Mouse (Mus musculus): ENCODE measurements at regions not wholly inside any gene's neighbourhood (a gene's known extent, or its start where the extent isn't known, plus 50 kb on each side); places are given as distances from the start of the nearest gene placed in this dataset.
"Not testable (repeated sequence)": the region's sequence is repeated elsewhere in the genome, so short reads cannot be mapped to it uniquely, and the experiment has no call there.

DNA sequence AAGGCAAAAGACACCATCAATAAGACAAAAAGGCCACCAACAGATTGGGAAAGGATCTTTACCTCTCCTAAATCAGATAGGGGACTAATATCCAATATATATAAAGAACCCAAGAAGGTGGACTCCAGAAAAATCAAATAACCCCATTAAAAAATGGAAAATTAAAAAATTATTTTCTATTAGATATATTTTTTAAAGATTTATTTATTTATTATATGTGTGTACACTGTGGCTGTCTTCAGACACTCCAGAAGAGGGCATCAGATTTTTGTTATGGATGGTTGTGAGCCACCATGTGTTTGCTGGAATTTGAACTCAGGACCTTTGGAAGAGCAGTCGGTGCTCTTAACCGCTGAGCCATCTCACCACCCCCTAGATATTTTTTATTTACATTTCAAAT, 199.2 kb downstream of the Gm31371 start:
- not testable (repeated sequence) for H3K27ac ChIP-seq (replicated peaks in 1 of 2; ENCODE audit: control insufficient read depth in 1 of 2, insufficient read depth in 1 of 2, low read depth in 2 of 2, low read length in 2 of 2); H3K27me3 ChIP-seq (ENCODE audit: control insufficient read depth, insufficient read depth, low read length); H3K36me3 ChIP-seq (ENCODE audit: control insufficient read depth, insufficient read depth, low read length); ATAC-seq (ENCODE audit: insufficient number of reproducible peaks, insufficient read depth, low FRiP score, low read depth); H3K4me2 ChIP-seq (ENCODE audit: low read length); H3K9me3 ChIP-seq (ENCODE audit: control insufficient read depth, low read length); H3K4me1 ChIP-seq (ENCODE audit: control insufficient read depth in 2 of 2, insufficient read depth in 2 of 2, low read length in 2 of 2); H3K9ac ChIP-seq (ENCODE audit: low read length); H3K4me3 ChIP-seq (ENCODE audit: control insufficient read depth in 1 of 2, insufficient read depth in 1 of 2, low read depth in 1 of 2, low read length in 2 of 2)
- no CpG with 5 or more reads among the region's 2 CpGs for WGBS

GRCm38 (mm10) chr8:20107154-20107553, 204.0 kb downstream of the Gm31371 start:
- not testable (repeated sequence) for H3K9me3 ChIP-seq (ENCODE audit: control insufficient read depth, low read length); H3K36me3 ChIP-seq (ENCODE audit: control insufficient read depth, insufficient read depth, low read length); H3K4me3 ChIP-seq (ENCODE audit: control insufficient read depth in 1 of 2, insufficient read depth in 1 of 2, low read depth in 1 of 2, low read length in 2 of 2); H3K4me1 ChIP-seq (ENCODE audit: control insufficient read depth in 2 of 2, insufficient read depth in 2 of 2, low read length in 2 of 2); H3K4me2 ChIP-seq (ENCODE audit: low read length); H3K27me3 ChIP-seq (ENCODE audit: control insufficient read depth, insufficient read depth, low read length); H3K9ac ChIP-seq (ENCODE audit: low read length); ATAC-seq (ENCODE audit: insufficient number of reproducible peaks, insufficient read depth, low FRiP score, low read depth); H3K27ac ChIP-seq (replicated peaks in 1 of 2; ENCODE audit: control insufficient read depth in 1 of 2, insufficient read depth in 1 of 2, low read depth in 2 of 2, low read length in 2 of 2)
- 83% methylated on average over 1 of the region's 2 CpGs for WGBS

GRCm38 (mm10) chr8:20116785-20117184, 213.6 kb downstream of the Gm31371 start:
- not testable (repeated sequence) for H3K4me3 ChIP-seq (ENCODE audit: control insufficient read depth in 1 of 2, insufficient read depth in 1 of 2, low read depth in 1 of 2, low read length in 2 of 2); H3K9ac ChIP-seq (ENCODE audit: low read length); H3K27ac ChIP-seq (replicated peaks in 1 of 2; ENCODE audit: control insufficient read depth in 1 of 2, insufficient read depth in 1 of 2, low read depth in 2 of 2, low read length in 2 of 2); H3K36me3 ChIP-seq (ENCODE audit: control insufficient read depth, insufficient read depth, low read length); H3K4me1 ChIP-seq (ENCODE audit: control insufficient read depth in 2 of 2, insufficient read depth in 2 of 2, low read length in 2 of 2); H3K9me3 ChIP-seq (ENCODE audit: control insufficient read depth, low read length); ATAC-seq (ENCODE audit: insufficient number of reproducible peaks, insufficient read depth, low FRiP score, low read depth); H3K4me2 ChIP-seq (ENCODE audit: low read length); H3K27me3 ChIP-seq (ENCODE audit: control insufficient read depth, insufficient read depth, low read length)
- 60% methylated on average over 2 of the region's 2 CpGs for WGBS

DNA sequence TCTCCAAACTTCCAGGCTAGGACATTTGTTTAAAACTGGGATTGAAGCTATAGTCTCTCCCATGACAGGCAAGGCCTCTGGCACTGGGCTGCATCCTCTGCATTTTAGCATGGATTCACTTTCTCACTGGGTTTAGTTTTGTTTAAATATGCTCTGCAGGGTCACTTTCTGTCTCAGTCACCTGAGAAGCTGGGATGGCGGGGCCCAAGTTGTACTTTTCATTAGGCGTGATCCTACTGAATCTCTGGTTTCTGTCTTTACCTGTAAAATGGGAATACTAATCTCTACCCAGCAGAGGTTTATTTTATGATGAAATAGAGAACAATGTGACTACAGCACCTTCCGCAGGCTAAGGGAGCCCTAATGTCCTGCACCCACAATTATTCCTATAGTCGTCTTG, 216.4 kb downstream of the Gm31371 start:
- not testable (repeated sequence) for ATAC-seq (ENCODE audit: insufficient number of reproducible peaks, insufficient read depth, low FRiP score, low read depth); H3K4me2 ChIP-seq (ENCODE audit: low read length); H3K36me3 ChIP-seq (ENCODE audit: control insufficient read depth, insufficient read depth, low read length); H3K27ac ChIP-seq (replicated peaks in 1 of 2; ENCODE audit: control insufficient read depth in 1 of 2, insufficient read depth in 1 of 2, low read depth in 2 of 2, low read length in 2 of 2); H3K9ac ChIP-seq (ENCODE audit: low read length); H3K4me1 ChIP-seq (ENCODE audit: control insufficient read depth in 2 of 2, insufficient read depth in 2 of 2, low read length in 2 of 2); H3K27me3 ChIP-seq (ENCODE audit: control insufficient read depth, insufficient read depth, low read length); H3K4me3 ChIP-seq (ENCODE audit: control insufficient read depth in 1 of 2, insufficient read depth in 1 of 2, low read depth in 1 of 2, low read length in 2 of 2); H3K9me3 ChIP-seq (ENCODE audit: control insufficient read depth, low read length)
- WGBS = 70% methylated on average over 4 of the region's 4 CpGs

DNA sequence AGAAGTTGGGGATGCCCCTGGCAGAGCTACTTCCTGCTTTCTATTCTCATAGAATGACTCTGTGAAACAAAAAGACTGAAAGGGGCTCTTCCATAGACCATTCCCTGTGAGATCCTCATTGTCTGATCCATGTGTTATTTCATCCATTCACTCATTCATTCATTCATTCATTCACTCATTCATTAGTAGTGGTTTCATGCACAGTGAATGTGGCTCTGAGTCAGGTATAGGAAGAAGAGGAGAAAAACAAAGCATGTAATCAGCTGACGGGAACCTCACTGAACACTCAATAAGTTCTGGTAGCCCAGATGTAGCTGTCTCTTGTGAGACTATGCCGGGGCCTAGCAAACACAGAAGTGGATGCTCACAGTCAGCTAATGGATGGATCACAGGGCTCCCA, 217.0 kb downstream of the Gm31371 start:
- not testable (repeated sequence) for H3K4me1 ChIP-seq (ENCODE audit: control insufficient read depth in 2 of 2, insufficient read depth in 2 of 2, low read length in 2 of 2); H3K27ac ChIP-seq (replicated peaks in 1 of 2; ENCODE audit: control insufficient read depth in 1 of 2, insufficient read depth in 1 of 2, low read depth in 2 of 2, low read length in 2 of 2); H3K36me3 ChIP-seq (ENCODE audit: control insufficient read depth, insufficient read depth, low read length); H3K9ac ChIP-seq (ENCODE audit: low read length); H3K4me2 ChIP-seq (ENCODE audit: low read length); ATAC-seq (ENCODE audit: insufficient number of reproducible peaks, insufficient read depth, low FRiP score, low read depth); H3K27me3 ChIP-seq (ENCODE audit: control insufficient read depth, insufficient read depth, low read length); H3K9me3 ChIP-seq (ENCODE audit: control insufficient read depth, low read length); H3K4me3 ChIP-seq (ENCODE audit: control insufficient read depth in 1 of 2, insufficient read depth in 1 of 2, low read depth in 1 of 2, low read length in 2 of 2)
- 89% methylated on average over 2 of the region's 2 CpGs for WGBS

- not testable (repeated sequence) for H3K9ac ChIP-seq (ENCODE audit: low read length); H3K9me3 ChIP-seq (ENCODE audit: control insufficient read depth, low read length); H3K4me2 ChIP-seq (ENCODE audit: low read length); ATAC-seq (ENCODE audit: insufficient number of reproducible peaks, insufficient read depth, low FRiP score, low read depth); H3K27ac ChIP-seq (replicated peaks in 1 of 2; ENCODE audit: control insufficient read depth in 1 of 2, insufficient read depth in 1 of 2, low read depth in 2 of 2, low read length in 2 of 2); H3K27me3 ChIP-seq (ENCODE audit: control insufficient read depth, insufficient read depth, low read length); H3K4me1 ChIP-seq (ENCODE audit: control insufficient read depth in 2 of 2, insufficient read depth in 2 of 2, low read length in 2 of 2); H3K36me3 ChIP-seq (ENCODE audit: control insufficient read depth, insufficient read depth, low read length); H3K4me3 ChIP-seq (ENCODE audit: control insufficient read depth in 1 of 2, insufficient read depth in 1 of 2, low read depth in 1 of 2, low read length in 2 of 2)
- WGBS = 90% methylated on average over 9 of the region's 11 CpGs
These were observed 218.3 kb downstream of the Gm31371 start for GRCm38 (mm10) chr8:20121391-20121909.

DNA sequence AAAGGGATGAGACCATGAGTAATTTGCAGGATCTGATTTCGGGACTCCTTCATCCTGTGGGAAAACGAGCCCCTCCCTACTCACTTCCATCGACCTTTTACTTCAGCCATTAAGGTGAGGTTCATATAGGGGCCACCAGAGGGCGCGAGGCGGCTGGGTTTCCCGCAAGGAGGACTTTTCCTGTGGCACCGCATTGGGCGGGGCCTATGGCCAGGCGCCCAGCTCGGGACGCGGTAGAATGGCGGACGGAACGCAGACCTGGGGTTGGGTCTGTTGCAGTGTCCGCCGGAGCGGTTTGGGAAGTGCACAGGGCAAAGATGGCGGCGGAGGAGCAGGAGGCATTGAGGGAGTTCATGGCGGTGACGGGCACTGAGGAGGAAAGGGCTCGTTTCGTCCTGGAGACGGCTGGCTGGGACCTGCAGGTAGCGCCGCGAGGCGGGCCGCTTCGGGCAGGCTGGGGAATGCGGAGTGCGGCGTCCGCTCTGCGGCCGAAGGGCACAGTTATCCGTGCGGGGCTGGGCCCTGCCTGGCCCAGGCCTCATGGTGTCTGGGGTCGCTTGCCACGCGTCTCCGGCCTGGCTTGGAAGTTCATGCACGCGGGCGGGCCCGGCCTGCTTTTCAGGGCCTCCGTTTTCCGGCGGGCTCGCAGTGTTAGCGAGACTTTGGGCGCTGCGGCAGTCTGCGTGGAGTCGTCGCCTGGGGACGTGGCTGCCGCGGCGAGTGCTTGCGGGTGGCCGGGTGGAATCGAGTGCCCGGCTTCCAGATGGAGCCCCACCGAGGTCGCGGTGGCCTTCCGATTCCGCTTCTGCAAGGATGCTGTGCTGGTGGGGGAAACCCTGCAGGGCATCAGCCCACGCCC, 219.1 kb downstream of the Gm31371 start:
- peak; percentile 99 for ATAC-seq (ENCODE audit: insufficient number of reproducible peaks, insufficient read depth, low FRiP score, low read depth)
- Histone ChIP-seq H3K27ac (replicated peaks in 1 of 2; ENCODE audit: control insufficient read depth in 1 of 2, insufficient read depth in 1 of 2, low read depth in 2 of 2, low read length in 2 of 2) (peak overlapping the region; percentile 64 to 90), H3K4me3 (ENCODE audit: control insufficient read depth in 1 of 2, insufficient read depth in 1 of 2, low read depth in 1 of 2, low read length in 2 of 2) (peak overlapping the region; percentile 55 to 85), H3K9ac (ENCODE audit: low read length) (peak overlapping the region; percentile 84), H3K4me2 (ENCODE audit: low read length) (peak overlapping the region; percentile 37)
- not testable (repeated sequence) for H3K27me3 ChIP-seq (ENCODE audit: control insufficient read depth, insufficient read depth, low read length); H3K36me3 ChIP-seq (ENCODE audit: control insufficient read depth, insufficient read depth, low read length); H3K4me1 ChIP-seq (ENCODE audit: control insufficient read depth in 2 of 2, insufficient read depth in 2 of 2, low read length in 2 of 2); H3K9me3 ChIP-seq (ENCODE audit: control insufficient read depth, low read length)
- WGBS = 9% methylated on average over 59 of the region's 72 CpGs

DNA sequence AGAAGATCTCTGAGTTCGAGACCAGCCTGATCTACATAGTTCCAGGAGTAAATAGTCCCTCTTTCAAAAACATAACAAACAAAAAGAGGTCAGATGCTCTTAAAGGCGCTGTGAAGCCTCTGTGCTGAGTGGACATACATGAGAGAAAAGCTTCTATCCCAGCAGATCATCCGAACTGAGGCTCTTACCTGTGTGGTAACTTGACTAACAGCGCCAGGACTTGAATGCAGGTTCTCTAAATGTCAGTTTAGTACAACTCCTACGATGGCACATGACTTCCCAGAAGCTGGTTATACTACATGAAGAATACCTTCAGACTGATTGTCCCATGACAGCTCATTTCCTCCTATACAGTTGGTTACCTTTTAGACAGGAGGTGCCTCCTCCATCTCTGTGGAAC, 220.4 kb downstream of the Gm31371 start:
- H3K27ac ChIP-seq (replicated peaks in 1 of 2; ENCODE audit: control insufficient read depth in 1 of 2, insufficient read depth in 1 of 2, low read depth in 2 of 2, low read length in 2 of 2); H3K9ac ChIP-seq (ENCODE audit: low read length); ATAC-seq (ENCODE audit: insufficient number of reproducible peaks, insufficient read depth, low FRiP score, low read depth); H3K4me1 ChIP-seq (ENCODE audit: control insufficient read depth in 2 of 2, insufficient read depth in 2 of 2, low read length in 2 of 2); H3K27me3 ChIP-seq (ENCODE audit: control insufficient read depth, insufficient read depth, low read length); H3K36me3 ChIP-seq (ENCODE audit: control insufficient read depth, insufficient read depth, low read length); H3K4me3 ChIP-seq (ENCODE audit: control insufficient read depth in 1 of 2, insufficient read depth in 1 of 2, low read depth in 1 of 2, low read length in 2 of 2); H3K4me2 ChIP-seq (ENCODE audit: low read length); H3K9me3 ChIP-seq (ENCODE audit: control insufficient read depth, low read length): not testable (repeated sequence)
- 89% methylated on average over 5 of the region's 5 CpGs for WGBS
